Mouse (Mus musculus): ENCODE measurements around the gene Uox. TPM values are rescaled to one million over a fixed set of nuclear protein-coding genes. Genes with fewer than 3 reads are reported as not detected.

Uox gene
- polyA plus RNA-seq, 1 experiment = 0.13 TPM

DNA sequence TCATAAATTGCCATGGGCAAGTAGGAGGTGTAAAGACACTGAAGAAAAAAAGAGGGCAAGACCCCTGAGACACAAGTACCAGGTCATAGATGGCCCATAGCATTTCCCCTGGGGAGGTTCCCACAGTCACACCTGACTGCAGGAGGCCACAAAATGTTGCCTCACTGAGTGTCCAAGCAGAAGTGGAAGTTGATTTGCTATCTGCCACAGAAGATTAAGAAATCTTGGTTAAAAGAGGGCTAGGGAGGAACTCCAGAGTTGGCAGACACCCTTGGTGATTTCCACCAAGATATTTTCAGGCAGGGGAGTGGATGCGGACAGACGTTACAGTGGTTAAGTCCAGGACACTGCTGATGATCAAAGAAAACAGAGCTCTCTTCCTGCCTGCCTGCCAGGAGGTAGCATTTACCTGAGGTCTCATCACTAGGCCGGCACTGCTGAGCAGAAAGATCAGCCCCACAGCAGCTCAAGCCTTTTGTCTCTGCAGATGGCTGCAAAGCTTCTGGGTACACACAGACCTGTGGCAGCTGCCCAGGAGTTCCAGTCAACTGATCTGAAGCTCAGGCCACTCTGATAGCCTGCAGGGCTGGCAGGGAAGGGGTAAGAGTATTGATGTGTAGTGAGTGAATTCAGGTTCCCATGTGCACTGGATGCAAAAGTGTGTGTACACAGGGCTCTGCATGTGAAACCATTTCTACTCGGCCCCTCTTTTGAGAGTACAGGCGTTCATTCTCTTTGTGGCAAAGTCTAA is 46.5 kb downstream of the Uox start:
- Histone ChIP-seq H3K4me3 (replicated peaks; ENCODE audit: insufficient read depth, low read depth, low read length) (no peak overlapping the region), H3K27ac (ENCODE audit: insufficient read depth, low read length) (no peak overlapping the region), H3K4me1 (ENCODE audit: control insufficient read depth, insufficient read depth, low read length) (peaks cover 5% of the 10 kb centered on the region), H3K27me3 (ENCODE audit: control insufficient read depth, insufficient read depth, low read length) (no peaks in the 10 kb centered on the region)
- TF ChIP-seq CTCF (IDR thresholded peaks at IDR 0.05; ENCODE audit: borderline replicate concordance, insufficient read depth, low read depth, low read length) = no peak
- no peak for TF ChIP-seq POLR2A (IDR thresholded peaks at IDR 0.05; ENCODE audit: borderline replicate concordance, insufficient read depth, low read length)
- no peak for DNase-seq
- WGBS = 90% methylated on average over 5 of the region's 5 CpGs

DNA sequence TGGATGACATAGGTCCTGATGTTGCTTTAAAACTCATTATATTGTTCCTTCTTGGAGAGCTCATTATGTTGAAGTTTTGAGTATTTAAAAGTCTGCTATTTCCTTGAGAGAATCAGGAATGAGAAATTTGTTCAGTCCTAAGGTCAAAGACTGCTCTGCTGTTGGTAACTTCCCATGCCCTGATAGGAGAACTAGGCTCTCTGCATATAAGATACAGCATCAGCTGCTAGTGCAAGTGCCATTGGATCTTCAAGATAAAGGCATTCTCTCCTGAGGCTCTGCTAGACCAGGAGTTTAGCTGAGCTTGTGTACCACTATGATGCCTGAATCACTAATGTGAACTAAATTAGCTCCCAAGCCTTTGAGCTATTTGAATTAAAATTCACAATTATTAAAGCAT is 47.7 kb downstream of the Uox start:
- DNase-seq = no peak
- TF ChIP-seq CTCF (IDR thresholded peaks at IDR 0.05; ENCODE audit: borderline replicate concordance, insufficient read depth, low read depth, low read length) (no peak), POLR2A (IDR thresholded peaks at IDR 0.05; ENCODE audit: borderline replicate concordance, insufficient read depth, low read length) (no peak)
- Histone ChIP-seq H3K27me3 (ENCODE audit: control insufficient read depth, insufficient read depth, low read length) (no peaks in the 10 kb centered on the region), H3K27ac (ENCODE audit: insufficient read depth, low read length) (no peak overlapping the region), H3K4me3 (replicated peaks; ENCODE audit: insufficient read depth, low read depth, low read length) (no peak overlapping the region), H3K4me1 (ENCODE audit: control insufficient read depth, insufficient read depth, low read length) (peaks cover 5% of the 10 kb centered on the region)

DNA sequence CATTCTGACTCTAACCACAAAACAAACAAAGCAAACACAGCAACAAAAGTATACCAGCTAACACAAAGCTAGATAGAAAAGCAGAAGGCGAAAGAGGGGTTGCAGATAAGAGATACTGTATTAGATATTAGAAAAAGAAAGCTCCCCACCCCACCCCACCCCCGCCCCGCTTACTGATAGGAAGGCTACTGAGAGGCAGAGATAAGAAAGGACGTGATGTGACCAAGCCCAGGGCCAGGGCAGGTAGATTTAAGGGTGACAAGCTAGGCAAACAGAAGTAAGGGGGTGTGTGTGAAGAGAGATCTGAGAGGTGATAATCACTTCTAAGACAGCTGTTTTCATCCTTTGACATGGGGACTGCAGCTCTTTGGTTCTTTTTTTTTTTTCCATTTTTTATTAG is 48.1 kb downstream of the Uox start:
- H3K27ac ChIP-seq (ENCODE audit: insufficient read depth, low read length) = no peak overlapping the region
- no peak overlapping the region for H3K4me3 ChIP-seq (replicated peaks; ENCODE audit: insufficient read depth, low read depth, low read length)
- H3K4me1 ChIP-seq (ENCODE audit: control insufficient read depth, insufficient read depth, low read length) = peaks cover 5% of the 10 kb centered on the region
- no peak for TF ChIP-seq CTCF (IDR thresholded peaks at IDR 0.05; ENCODE audit: borderline replicate concordance, insufficient read depth, low read depth, low read length)
- no peak for TF ChIP-seq POLR2A (IDR thresholded peaks at IDR 0.05; ENCODE audit: borderline replicate concordance, insufficient read depth, low read length)
- no peak for DNase-seq
- H3K27me3 ChIP-seq (ENCODE audit: control insufficient read depth, insufficient read depth, low read length) = no peaks in the 10 kb centered on the region
- WGBS = 95% methylated on average over 4 of the region's 4 CpGs

DNA sequence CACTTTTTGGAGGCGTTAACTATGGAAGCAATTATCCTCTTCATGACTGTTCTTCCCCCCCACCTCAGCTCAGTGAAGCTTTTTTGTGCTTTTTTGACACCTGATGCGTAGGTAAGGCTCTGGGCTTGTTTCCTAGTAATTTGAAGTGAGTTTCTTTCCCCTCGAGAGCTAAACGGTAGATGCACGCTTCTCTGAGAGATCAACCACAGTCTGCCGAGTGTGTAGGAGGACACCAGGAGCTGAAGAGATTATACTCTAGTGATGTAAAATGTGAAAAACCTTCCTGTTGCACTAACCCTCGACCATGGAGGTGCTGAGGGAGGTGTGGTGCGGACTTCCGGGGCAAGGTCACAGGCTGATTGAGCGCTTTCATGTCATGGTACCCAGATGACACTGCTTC is 49.9 kb downstream of the Uox start:
- TF ChIP-seq CTCF (IDR thresholded peaks at IDR 0.05; ENCODE audit: borderline replicate concordance, insufficient read depth, low read depth, low read length) (no peak), POLR2A (IDR thresholded peaks at IDR 0.05; ENCODE audit: borderline replicate concordance, insufficient read depth, low read length) (no peak)
- peak overlapping the region; percentile 59 for H3K27ac ChIP-seq (ENCODE audit: insufficient read depth, low read length)
- DNase-seq = no peak
- peaks cover 5% of the 10 kb centered on the region for H3K4me1 ChIP-seq (ENCODE audit: control insufficient read depth, insufficient read depth, low read length)
- no peak overlapping the region for H3K4me3 ChIP-seq (replicated peaks; ENCODE audit: insufficient read depth, low read depth, low read length)
- H3K27me3 ChIP-seq (ENCODE audit: control insufficient read depth, insufficient read depth, low read length) = no peaks in the 10 kb centered on the region
- whole genome bisulfite sequencing = 31% methylated on average over 10 of the region's 10 CpGs

DNA sequence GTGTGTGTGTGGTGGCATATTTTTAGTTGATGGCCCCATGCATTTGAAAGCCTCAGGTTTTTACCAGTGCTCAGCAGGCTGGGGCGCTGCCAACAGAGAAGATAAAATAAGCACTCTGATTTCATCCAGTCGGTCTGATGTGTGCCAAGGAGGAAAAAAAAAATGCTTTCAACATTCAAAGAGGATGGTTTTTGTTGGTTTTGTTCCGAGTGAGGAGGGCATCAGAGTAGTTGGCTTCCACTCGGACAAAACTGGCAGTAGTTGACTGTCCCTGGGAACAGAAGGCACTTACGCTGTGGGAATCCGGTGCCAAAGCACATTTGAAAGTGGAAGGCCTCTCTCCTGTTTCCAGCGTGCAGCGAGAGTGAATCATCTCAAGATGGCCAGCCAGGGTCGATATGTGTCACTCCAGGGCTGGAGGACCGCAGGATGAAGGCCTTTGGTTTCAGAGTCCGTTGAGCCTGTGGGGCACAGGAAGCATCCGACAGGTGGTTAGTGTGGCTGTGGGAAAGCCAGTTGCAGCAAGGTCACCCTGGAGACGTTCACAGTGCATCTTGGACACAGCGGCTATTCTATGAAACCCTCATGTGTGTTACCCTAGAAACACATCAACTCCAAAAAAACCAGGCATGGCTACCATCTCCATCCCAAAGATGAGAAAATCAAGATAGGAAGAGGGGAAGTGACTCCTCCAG is 50.5 kb downstream of the Uox start:
- peak; percentile 83 to 94 for DNase-seq
- Histone ChIP-seq H3K27ac (ENCODE audit: insufficient read depth, low read length) (peak overlapping the region; percentile 59), H3K4me3 (replicated peaks; ENCODE audit: insufficient read depth, low read depth, low read length) (no peak overlapping the region), H3K4me1 (ENCODE audit: control insufficient read depth, insufficient read depth, low read length) (peaks cover 5% of the 10 kb centered on the region), H3K27me3 (ENCODE audit: control insufficient read depth, insufficient read depth, low read length) (no peaks in the 10 kb centered on the region)
- TF ChIP-seq CTCF (IDR thresholded peaks at IDR 0.05; ENCODE audit: borderline replicate concordance, insufficient read depth, low read depth, low read length) (no peak), POLR2A (IDR thresholded peaks at IDR 0.05; ENCODE audit: borderline replicate concordance, insufficient read depth, low read length) (no peak)
- WGBS = 9% methylated on average over 14 of the region's 14 CpGs

DNA sequence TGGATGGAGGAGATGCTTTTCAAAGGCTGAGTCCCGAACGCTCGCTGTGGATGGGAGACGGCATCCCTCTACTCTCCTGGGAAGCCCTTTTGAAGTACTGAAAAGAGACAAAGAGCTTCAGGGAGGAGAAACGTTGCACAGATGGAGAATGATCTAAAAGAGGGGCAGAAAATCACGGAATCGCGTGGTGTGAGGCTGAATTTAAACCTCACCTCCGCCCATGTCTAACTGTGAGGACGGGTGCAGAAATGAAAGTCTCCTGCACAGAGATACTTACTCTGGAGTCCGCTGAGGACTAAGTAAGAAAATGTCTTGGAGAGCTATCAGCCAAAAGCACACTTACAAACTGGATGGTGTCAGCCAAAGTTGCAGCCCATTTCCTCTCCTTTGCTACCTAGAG is 51.7 kb downstream of the Uox start:
- TF ChIP-seq CTCF (IDR thresholded peaks at IDR 0.05; ENCODE audit: borderline replicate concordance, insufficient read depth, low read depth, low read length) (no peak), POLR2A (IDR thresholded peaks at IDR 0.05; ENCODE audit: borderline replicate concordance, insufficient read depth, low read length) (no peak)
- Histone ChIP-seq H3K27ac (ENCODE audit: insufficient read depth, low read length) (no peak overlapping the region), H3K4me3 (replicated peaks; ENCODE audit: insufficient read depth, low read depth, low read length) (no peak overlapping the region), H3K4me1 (ENCODE audit: control insufficient read depth, insufficient read depth, low read length) (peaks cover 5% of the 10 kb centered on the region), H3K27me3 (ENCODE audit: control insufficient read depth, insufficient read depth, low read length) (no peaks in the 10 kb centered on the region)
- no peak for DNase-seq
- WGBS = 95% methylated on average over 11 of the region's 11 CpGs

DNA sequence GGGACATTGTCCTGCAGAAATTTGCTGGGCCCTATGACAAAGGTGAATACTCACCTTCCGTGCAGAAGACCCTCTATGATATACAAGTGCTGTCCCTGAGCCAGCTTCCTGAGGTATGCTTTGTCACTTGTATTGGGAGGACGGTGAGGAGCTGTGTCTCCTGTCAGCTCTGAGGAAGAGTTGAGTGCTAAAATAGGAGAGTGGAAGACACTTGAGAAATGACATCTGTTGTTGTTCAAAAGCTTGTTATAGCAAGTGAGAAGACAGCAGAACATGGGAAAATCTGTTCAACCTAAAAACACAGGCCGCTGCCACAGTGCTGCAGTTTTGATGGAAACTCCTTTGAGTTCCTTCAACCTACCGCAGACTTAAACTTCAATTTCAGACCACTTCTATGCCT is 55.5 kb downstream of the Uox start:
- Histone ChIP-seq H3K27ac (ENCODE audit: insufficient read depth, low read length) (no peak overlapping the region), H3K4me1 (ENCODE audit: control insufficient read depth, insufficient read depth, low read length) (peaks cover 2% of the 10 kb centered on the region), H3K27me3 (ENCODE audit: control insufficient read depth, insufficient read depth, low read length) (no peaks in the 10 kb centered on the region), H3K4me3 (replicated peaks; ENCODE audit: insufficient read depth, low read depth, low read length) (no peak overlapping the region)
- DNase-seq = no peak
- 87% methylated on average over 4 of the region's 4 CpGs for WGBS
- TF ChIP-seq POLR2A (IDR thresholded peaks at IDR 0.05; ENCODE audit: borderline replicate concordance, insufficient read depth, low read length) (no peak), CTCF (IDR thresholded peaks at IDR 0.05; ENCODE audit: borderline replicate concordance, insufficient read depth, low read depth, low read length) (no peak)
